Mouse (Mus musculus) ovary, adult 2 months (tissue): Measurements from ENCODE around the gene Clic3. TPM values are rescaled to one million over a fixed set of nuclear protein-coding genes. Genes with fewer than 3 reads are reported as not detected.

ENCODE experiments used
- polyA plus RNA-seq: library from polyadenylated mRNA; depleted of rRNA; stranded (reverse); fragments of >200 nt; gene quantifications from 2 replicates; pipeline ENCODE4 v1.2.3, GENCODE M21; 2012; rRNA removed

Clic3 gene
- 36.3 and 57.3 TPM in 2 replicates for polyA plus RNA-seq

DNA sequence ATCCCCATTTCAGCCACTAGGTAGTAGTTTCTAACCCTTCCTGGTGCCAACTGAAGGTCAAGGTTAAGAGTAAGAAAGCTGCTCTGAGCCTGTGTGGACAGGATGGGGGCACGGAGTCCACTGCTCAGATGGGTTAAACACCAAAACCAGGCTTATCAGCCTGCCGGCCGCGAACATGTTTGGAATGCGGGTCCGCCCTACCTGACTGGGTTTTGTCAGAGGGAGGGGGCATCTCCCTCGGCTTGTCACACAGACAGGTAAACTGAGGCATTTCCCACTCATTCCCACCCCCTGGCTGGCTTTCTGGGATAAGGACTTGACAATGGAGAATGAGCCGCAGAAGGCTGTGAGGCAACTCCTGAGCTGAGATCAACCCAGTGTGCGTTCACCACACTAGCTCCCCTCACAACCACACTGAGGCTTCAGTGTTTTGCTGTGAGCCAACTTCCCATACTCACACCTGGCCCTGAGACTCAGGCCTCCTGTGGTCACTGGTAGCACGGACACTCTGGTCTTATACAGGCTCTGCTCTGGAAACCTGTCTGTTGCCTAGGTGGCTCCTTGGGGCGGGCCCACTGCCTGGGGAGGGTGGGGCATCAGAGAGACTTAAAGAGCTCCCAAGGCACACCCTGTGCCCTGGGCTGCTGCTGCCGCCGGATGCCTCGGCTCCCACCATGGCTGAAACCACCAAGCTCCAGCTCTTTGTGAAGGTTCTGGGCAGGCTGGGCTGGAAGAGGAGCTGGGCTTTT is at the start of gene Clic3:
TSS of gene Clic3 (plus strand) at position 634 of the 749 bp plus-strand sequence.

DNA sequence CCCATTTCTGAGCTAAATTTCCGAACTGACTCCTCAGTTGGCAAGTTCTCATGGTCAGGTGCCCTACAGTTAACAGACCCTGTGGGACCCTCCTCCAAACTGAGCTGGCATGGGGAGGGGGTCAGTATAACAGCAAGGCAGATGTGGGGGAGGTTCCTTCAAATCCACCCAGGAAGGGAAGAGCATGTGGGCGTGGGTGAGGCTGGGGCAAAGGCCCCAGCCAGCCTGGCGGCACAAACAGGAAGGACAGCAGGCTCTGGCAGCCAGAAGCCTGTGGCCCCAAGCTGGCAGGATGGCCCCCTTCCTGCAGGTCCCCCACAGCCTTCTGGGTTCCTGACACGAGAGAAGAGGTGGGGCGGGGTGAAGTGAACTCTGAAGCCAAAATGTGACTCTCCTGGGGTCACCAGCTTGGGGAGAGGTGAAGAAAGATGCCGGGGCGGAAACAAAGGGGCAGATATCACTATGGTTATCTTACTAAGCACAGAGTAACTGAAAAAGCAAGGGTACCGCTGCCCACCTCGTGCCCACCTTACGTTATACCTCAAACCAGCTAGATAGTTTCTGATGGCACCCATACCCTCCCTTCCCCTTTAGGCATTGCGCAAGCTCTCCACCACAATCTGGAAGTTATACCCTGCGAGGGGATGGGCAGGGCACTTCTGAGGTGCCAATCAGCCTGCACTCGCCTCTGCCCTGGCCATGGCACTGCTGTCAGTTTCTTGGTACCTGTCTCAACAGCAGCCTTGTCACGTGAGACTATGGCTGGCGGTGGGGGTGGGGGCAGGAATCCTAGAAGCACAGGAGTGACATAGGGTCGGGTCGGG is 33.8 kb upstream of the Clic3 start, which contains the start of gene Fut7:
TSS of gene Fut7 (plus strand) at position 681 of the 824 bp plus-strand sequence.

DNA sequence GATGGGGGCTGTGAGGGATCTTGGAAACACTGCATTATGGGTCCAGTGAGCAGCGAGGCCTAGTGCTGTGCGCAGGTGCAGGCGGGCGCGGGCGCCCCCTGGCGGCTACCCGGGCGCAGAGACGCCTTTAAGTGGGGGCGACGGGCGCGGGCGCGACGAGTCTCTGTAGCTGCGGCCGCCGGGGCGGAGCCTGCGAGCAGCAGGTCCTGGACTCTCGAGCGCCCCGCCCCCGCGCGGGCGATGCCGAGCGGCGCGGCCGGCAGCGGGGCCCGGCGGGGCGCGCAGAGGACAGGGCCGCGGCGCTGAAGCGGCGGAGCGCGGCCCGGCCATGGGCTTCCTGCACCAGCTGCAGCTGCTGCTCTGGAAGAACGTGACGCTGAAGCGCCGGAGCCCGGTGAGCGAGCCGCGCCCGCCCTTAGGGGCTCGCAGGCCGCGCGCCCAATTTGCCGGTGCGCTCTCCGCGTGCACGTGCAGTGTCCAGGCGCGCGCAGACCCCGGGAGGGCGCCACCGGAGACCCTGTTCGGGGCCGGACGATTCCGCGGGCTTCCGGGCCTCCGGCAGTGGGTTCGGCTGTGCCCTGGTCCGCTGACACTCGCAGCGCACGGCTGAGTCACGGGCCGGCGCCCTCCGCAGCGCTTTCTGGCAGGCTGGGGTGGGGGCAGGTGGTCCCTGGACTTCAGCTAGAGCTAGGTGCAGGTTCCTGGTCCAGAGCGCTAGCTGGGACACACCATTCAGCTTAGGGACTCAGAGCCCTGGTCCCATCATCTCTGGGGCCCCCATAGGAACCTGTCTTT is 28.0 kb upstream of the Clic3 start, which contains the start of gene Abca2:
TSS of gene Abca2 (plus strand) at position 262 of the 795 bp plus-strand sequence.

DNA sequence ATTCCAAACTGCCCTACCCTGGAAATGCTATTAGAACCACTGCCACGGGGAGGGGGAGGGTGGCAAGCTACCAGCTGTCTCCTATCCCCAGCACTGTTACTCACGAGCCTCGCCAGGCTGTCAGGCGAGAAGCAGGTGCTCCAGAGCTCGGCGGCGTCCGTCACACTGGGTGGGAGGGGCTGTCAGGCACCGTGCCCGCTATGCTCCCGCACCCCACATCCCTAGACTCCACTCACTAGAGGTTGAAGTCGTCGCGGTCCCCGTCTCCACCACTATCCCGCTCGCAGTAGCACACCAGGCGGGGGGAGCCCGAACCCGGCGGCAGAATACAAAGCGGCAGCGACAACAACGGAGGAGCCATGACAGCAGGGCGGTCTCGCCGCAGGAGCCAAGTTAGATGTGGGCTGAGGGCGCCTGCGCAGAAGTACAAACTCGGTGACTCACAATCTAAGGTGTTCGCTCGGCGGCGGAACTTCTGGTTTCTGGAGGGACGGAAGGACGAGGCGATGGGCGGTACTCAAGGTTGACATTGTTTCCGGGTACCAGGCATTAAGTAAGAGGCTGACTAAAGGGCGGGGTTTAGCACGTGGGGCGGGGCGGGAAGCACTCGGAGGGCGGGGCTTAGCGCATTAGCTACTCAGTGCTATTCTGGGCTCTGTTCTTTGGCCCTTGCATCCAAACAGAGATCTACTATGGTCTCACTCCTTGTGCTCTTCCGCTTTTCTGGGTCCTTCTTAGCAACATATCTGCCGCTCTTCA is 4.1 kb downstream of the Clic3 start, which contains the start of gene Paxx:
TSS of gene Paxx (minus strand) at position 544 of the 759 bp plus-strand sequence.

DNA sequence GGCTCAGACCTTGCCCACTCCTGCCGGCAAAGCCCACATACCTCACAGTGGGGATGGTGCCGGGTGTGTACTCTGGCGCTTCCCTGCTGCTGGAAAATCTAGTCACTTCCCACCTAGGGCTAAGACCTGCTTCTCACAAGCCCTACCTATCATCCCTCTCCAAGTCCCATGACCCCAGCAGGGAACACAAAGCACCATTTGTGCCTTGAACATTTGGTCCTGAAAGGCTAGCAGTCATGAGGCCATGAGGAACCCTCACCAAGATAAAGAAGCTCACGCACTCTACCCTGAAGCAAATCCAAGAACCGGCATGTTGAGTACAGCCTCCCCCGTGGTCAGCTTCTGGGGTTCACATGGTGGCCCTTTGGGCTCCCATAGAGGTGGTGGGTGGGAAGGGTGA is 13.3 kb downstream of the Clic3 start, which contains the start of gene Ptgds:
TSS of gene Ptgds (minus strand) at position 78 of the 400 bp plus-strand sequence.

DNA sequence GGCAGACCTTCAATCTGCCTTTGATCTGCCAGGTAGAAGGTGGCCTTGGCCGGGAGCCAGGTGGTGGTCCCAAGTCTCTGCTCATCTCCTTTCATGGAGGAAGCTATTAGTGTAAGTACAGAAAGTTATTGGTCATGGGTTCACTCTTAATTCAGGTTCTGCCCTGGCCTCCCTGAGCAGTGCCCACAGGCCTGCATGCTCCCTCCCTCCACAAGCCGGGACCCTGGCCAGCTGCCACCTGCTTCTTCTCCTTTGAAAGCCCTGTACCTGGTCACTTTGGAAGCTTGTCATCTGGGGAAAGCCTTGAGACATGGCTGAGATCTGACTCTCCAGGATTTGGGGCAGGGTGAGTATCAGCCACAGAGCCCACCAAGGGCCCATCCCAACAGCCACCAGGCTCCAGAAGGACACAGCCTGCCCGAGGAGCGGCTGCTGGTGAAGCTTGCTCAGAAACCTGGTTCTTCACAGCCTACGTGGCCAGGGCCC is 36.9 kb downstream of the Clic3 start, which contains the start of gene Lcn12:
TSS of gene Lcn12 (minus strand) at position 436 of the 486 bp plus-strand sequence.

DNA sequence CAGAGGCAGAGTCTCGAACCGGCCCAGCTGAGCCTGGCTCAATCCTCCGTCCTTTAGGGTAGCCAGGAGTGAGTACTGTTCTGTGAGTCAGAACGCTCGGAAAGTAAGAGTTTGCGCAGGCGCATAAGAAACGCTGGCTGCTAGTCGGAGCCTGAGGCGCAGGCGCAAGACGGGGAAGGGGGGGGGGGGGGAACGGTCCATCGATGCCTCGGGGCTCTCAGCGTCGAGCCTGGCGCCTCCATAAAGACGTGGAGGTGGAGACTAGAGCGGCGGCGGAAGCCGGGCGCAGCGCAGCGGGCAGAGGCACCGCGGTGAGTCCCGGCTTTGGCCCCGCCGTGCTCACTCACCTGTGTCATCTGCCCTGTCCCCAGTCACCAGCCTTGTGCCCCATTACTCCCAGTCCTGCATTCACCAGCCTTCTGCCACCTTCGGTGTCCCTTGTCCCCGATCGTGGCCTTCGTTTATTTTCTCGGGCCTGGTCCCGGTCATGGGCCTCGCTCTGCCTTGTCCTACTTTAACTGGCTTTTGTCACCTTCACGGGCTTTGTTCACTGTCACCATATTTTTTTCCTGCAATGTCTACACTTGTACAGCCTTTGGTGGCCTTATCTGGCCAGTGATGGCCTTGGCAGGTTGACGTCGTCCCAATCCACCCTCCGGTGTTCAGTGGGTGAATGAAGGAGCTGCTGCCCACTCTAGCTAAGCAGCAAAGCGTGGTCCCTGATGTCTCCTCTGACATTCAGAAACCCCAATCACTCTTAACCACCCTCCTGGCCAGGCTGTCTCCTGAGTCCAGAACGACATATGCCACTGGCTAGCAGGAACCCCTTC is 44.2 kb downstream of the Clic3 start, which contains the start of gene Fbxw5:
TSS of gene Fbxw5 (plus strand) at position 175 of the 830 bp plus-strand sequence.

DNA sequence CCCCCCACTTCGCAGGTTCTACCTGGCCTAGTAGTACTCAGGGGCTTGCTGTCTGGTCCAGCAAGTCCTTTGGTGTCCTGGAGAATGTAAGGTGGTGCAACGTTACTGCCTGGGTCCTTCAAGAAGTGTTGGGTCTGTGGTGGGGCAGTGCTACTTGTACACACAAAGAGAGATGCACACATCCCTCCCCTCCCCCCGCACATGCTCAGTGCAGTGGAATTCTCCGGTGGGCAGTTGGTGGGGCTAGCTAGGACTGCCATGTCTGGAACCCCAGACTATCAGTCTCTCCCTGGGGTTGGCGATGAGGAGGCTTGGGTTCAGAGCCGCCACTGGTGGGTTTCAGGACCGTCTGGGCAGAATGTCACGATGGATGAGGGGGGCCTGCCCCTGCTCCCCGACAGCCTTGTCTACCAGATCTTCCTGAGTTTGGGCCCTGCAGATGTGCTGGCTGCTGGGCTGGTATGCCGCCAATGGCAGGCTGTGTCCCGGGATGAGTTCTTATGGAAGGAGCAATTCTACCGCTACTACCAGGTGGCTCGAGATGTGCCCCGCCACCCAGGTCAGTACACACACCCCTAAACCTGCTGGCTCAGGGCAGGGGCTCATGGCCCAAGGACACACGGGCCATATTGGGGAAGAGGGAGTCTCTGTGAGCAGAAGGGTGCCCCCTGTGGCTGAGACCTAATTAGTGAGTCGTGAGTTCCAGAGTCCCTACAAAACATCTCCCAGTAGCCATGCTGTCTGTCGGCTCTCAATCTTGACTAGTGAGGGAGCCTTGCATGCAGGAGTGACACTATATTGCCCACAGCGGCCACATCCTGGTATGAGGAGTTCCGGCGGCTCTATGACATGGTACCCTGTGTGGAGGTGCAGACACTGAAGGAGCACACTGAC is 45.2 kb downstream of the Clic3 start, which contains the start of gene C8g:
TSS of gene C8g (minus strand) at position 127 of the 894 bp plus-strand sequence.

Other genes starting within 250 kb of the Clic3 start
- 54.5 and 59.1 TPM in 2 replicates for gene Nelfb, start 245.3 kb upstream of the Clic3 start, polyA plus RNA-seq
- not detected in 2 replicates for gene Stpg3, start 242.2 kb upstream of the Clic3 start, polyA plus RNA-seq
- 0.18 and 0.40 TPM in 2 replicates for gene Fam166a, start 238.1 kb upstream of the Clic3 start, polyA plus RNA-seq
- gene Tubb4b, start 232.1 kb upstream of the Clic3 start, polyA plus RNA-seq: 582 and 710 TPM in 2 replicates
- not detected in 2 replicates for gene Slc34a3, start 222.5 kb upstream of the Clic3 start, polyA plus RNA-seq
- 0.10 TPM in 1 of 2 replicates, not detected in the other for gene Rnf224, start 220.1 kb upstream of the Clic3 start, polyA plus RNA-seq
- 27.2 and 28.5 TPM in 2 replicates for gene Rnf208, start 214.6 kb upstream of the Clic3 start, polyA plus RNA-seq
- gene Cysrt1, start 214.4 kb upstream of the Clic3 start, polyA plus RNA-seq: 1.6 and 1.7 TPM in 2 replicates
- 31.6 and 35.4 TPM in 2 replicates for gene AL732309.1, start 210.0 kb upstream of the Clic3 start, polyA plus RNA-seq
- gene Tmem203, start 201.4 kb upstream of the Clic3 start, polyA plus RNA-seq: 85.0 and 109 TPM in 2 replicates
- 30.9 and 32.4 TPM in 2 replicates for gene Tprn, start 194.2 kb upstream of the Clic3 start, polyA plus RNA-seq
- gene Ssna1, start 184.4 kb upstream of the Clic3 start, polyA plus RNA-seq: 85.4 and 91.9 TPM in 2 replicates
- gene Anapc2, start 184.4 kb upstream of the Clic3 start, polyA plus RNA-seq: 112 and 124 TPM in 2 replicates
- 0.51 and 0.55 TPM in 2 replicates for gene Tmem210, start 168.7 kb upstream of the Clic3 start, polyA plus RNA-seq
- 37.9 and 39.1 TPM in 2 replicates for gene Lrrc26, start 166.9 kb upstream of the Clic3 start, polyA plus RNA-seq
- gene Grin1, start 137.7 kb upstream of the Clic3 start, polyA plus RNA-seq: 1.1 and 1.7 TPM in 2 replicates
- 9.7 and 12.0 TPM in 2 replicates for gene Man1b1, start 124.5 kb upstream of the Clic3 start, polyA plus RNA-seq
- gene Dpp7, start 100.5 kb upstream of the Clic3 start, polyA plus RNA-seq: 50.5 and 59.0 TPM in 2 replicates
- 59.3 and 63.2 TPM in 2 replicates for gene Uap1l1, start 91.2 kb upstream of the Clic3 start, polyA plus RNA-seq
- gene Sapcd2, start 84.5 kb upstream of the Clic3 start, polyA plus RNA-seq: 16.5 and 18.1 TPM in 2 replicates
- gene Entpd2, start 61.0 kb upstream of the Clic3 start, polyA plus RNA-seq: 33.0 and 33.1 TPM in 2 replicates
- gene Npdc1, start 57.5 kb upstream of the Clic3 start, polyA plus RNA-seq: 300 and 413 TPM in 2 replicates
- gene Fut7, start 33.6 kb upstream of the Clic3 start, polyA plus RNA-seq: 0.38 and 0.46 TPM in 2 replicates
- gene Abca2, start 28.1 kb upstream of the Clic3 start, polyA plus RNA-seq: 54.2 and 56.6 TPM in 2 replicates
- 87.0 and 99.6 TPM in 2 replicates for gene Paxx, start 4.3 kb downstream of the Clic3 start, polyA plus RNA-seq
- 17.0 and 20.7 TPM in 2 replicates for gene Ptgds, start 13.2 kb downstream of the Clic3 start, polyA plus RNA-seq
- not detected in 2 replicates for gene Lcn12, start 37.1 kb downstream of the Clic3 start, polyA plus RNA-seq
- 24.5 and 26.0 TPM in 2 replicates for gene Fbxw5, start 43.9 kb downstream of the Clic3 start, polyA plus RNA-seq
- gene C8g, start 44.9 kb downstream of the Clic3 start, polyA plus RNA-seq: 5.0 TPM in 2 replicates
- gene Traf2, start 90.1 kb downstream of the Clic3 start, polyA plus RNA-seq: 19.3 and 21.8 TPM in 2 replicates
- 124 and 162 TPM in 2 replicates for gene Edf1, start 101.0 kb downstream of the Clic3 start, polyA plus RNA-seq
- gene Mamdc4, start 118.0 kb downstream of the Clic3 start, polyA plus RNA-seq: 20.7 and 30.4 TPM in 2 replicates
- gene Phpt1, start 118.4 kb downstream of the Clic3 start, polyA plus RNA-seq: 73.9 and 105 TPM in 2 replicates
- 8.4 and 10.4 TPM in 2 replicates for gene Ajm1, start 124.9 kb downstream of the Clic3 start, polyA plus RNA-seq
- 123 and 169 TPM in 2 replicates for gene Rabl6, start 151.7 kb downstream of the Clic3 start, polyA plus RNA-seq
- gene Ccdc183, start 160.8 kb downstream of the Clic3 start, polyA plus RNA-seq: not detected in 2 replicates
- 22.5 and 36.2 TPM in 2 replicates for gene Tmem141, start 165.2 kb downstream of the Clic3 start, polyA plus RNA-seq
- gene Fcna, start 171.2 kb downstream of the Clic3 start, polyA plus RNA-seq: 1.2 and 1.8 TPM in 2 replicates
- gene Lcn8, start 196.3 kb downstream of the Clic3 start, polyA plus RNA-seq: not detected in 2 replicates
- gene Lcn5, start 201.1 kb downstream of the Clic3 start, polyA plus RNA-seq: not detected in 2 replicates
- gene Lcn6, start 219.9 kb downstream of the Clic3 start, polyA plus RNA-seq: not detected in 2 replicates
- not detected in 2 replicates for gene Lcn10, start 225.9 kb downstream of the Clic3 start, polyA plus RNA-seq
- gene Obp2a, start 243.2 kb downstream of the Clic3 start, polyA plus RNA-seq: not detected in 2 replicates
- 98.8 and 103 TPM in 2 replicates for gene Bmyc, start 249.9 kb downstream of the Clic3 start, polyA plus RNA-seq